Mouse (Mus musculus) small intestine, adult 2 months (tissue): Measurements from ENCODE around the gene Nr2e1.

ENCODE experiments used
- CTCF ChIP-seq: fragments of 200-500 bp; IDR thresholded peaks from 2 replicates; pipeline ENCODE4 v1.5.1; 2012; ENCODE audit warnings: low read depth, mild to moderate bottlenecking, control low read depth, inconsistent platforms, low read length, moderate library complexity, mixed read lengths; ENCODE audit not compliant: insufficient replicate concordance, insufficient read length; ENCODE audit errors: extremely low read depth
- POLR2A ChIP-seq: fragments of 200-500 bp; IDR thresholded peaks from 2 replicates; pipeline ENCODE4 v1.6.1; 2012; ENCODE audit warnings: low read depth, mild to moderate bottlenecking, control low read depth, inconsistent platforms, low read length, moderate library complexity

- TF ChIP-seq CTCF (no peak), POLR2A (no peak)
Observed at GRCm38 (mm10) chr10:42577525-42578280, 5.7 kb downstream of the Nr2e1 start.
